Mouse (Mus musculus) bone marrow, adult 2 months (tissue): ENCODE measurements around the gene Dpyd.

Experiments used
- CTCF ChIP-seq: fragments of 200-500 bp; IDR thresholded peaks from 2 replicates; pipeline ENCODE4 v1.5.1; 2011; ENCODE audit warnings: low read length, control low read depth; ENCODE audit not compliant: control insufficient read depth, insufficient read depth
- POLR2A ChIP-seq: fragments of 200-500 bp; IDR thresholded peaks from 2 replicates; pipeline ENCODE4 v1.6.1; 2011; ENCODE audit warnings: low read depth, mild to moderate bottlenecking, control low read depth, low read length, borderline replicate concordance; ENCODE audit not compliant: control insufficient read depth

- TF ChIP-seq CTCF (no peak), POLR2A (no peak)
Measured at GRCm38 (mm10) chr3:118561554-118562310, at the start of gene Dpyd.
